Comparison of ENCODE assay signal across 27 mouse cellular contexts in genomic region chr12:52845982-52846381, GRCm38 (mm10).
DNase-seq lines count a peak whose midpoint lies in the region; ATAC-seq and TF ChIP-seq lines count a peak whose summit lies in the region.
"Had no signal": no experiment of that assay in that cellular context is flagged by ENCODE, and none has a peak within 500 bp of the region (broad histone marks: within the 10 kb centered on the region; RNA-seq: fewer than 3 reads in every experiment).

No protein-coding gene starts in this region.

- DNase-seq in right cerebral cortex, postnatal 14 days = no peak
- DNase-seq in forebrain, embryonic 10.5 days (ENCODE audit: extremely low spot score, low spot score) = no peak
- no peak for DNase-seq in kidney, postnatal 4 days
- DNase-seq: adrenal gland, adult 8-10 months; adrenal gland, postnatal 14 days; adrenal gland, postnatal 36 days; B cell, adult 2 months; cerebellum, adult 11 months; cerebellum, adult 18-20 months; cerebellum, adult 8-10 months; cerebellum, adult 9-11 months; cerebellum, postnatal 14 days; cerebellum, postnatal 36 days had no signal

- WGBS in midbrain, embryonic 13.5 days = 100% methylated on average over 1 of the region's 1 CpGs
- whole genome bisulfite sequencing in forebrain, embryonic 10.5 days = 97% methylated on average over 1 of the region's 1 CpGs

- no peak for TF ChIP-seq POLR2A in bone marrow macrophage, adult 2 months (IDR thresholded peaks at IDR 0.05; ENCODE audit: borderline replicate concordance, low read depth, low read length)

- H3K36me3 ChIP-seq in midbrain, embryonic 13.5 days = no peaks in the 10 kb centered on the region
- no peaks in the 10 kb centered on the region for H3K36me3 ChIP-seq in forebrain, embryonic 10.5 days (replicated peaks)
- H3K36me3 ChIP-seq: embryonic facial prominence, embryonic 10.5 days; embryonic facial prominence, embryonic 12.5 days; forebrain, embryonic 12.5 days; G1E had no signal

- no peaks in the 10 kb centered on the region for H3K27me3 ChIP-seq in midbrain, embryonic 13.5 days
- no peaks in the 10 kb centered on the region for H3K27me3 ChIP-seq in forebrain, embryonic 10.5 days (ENCODE audit: poor library complexity, severe bottlenecking)
- H3K27me3 ChIP-seq: CH12.LX; embryonic facial prominence, embryonic 12.5 days; forebrain, embryonic 12.5 days; Patski had no signal

- no peak overlapping the region for H3K9ac ChIP-seq in midbrain, embryonic 13.5 days (replicated peaks)
- H3K9ac ChIP-seq: embryonic facial prominence, embryonic 12.5 days; forebrain, embryonic 12.5 days had no signal

- no peak for TF ChIP-seq CTCF in bone marrow macrophage, adult 2 months (IDR thresholded peaks at IDR 0.05; ENCODE audit: low read depth, low read length)

- peaks cover 37% of the 10 kb centered on the region for H3K4me1 ChIP-seq in bone marrow macrophage, adult 2 months (ENCODE audit: control insufficient read depth, insufficient read depth, low read length)
- H3K4me1 ChIP-seq in midbrain, embryonic 13.5 days (replicated peaks) = peaks cover 28% of the 10 kb centered on the region
- H3K4me1 ChIP-seq in forebrain, embryonic 10.5 days = peaks cover 23% of the 10 kb centered on the region

- H3K27ac ChIP-seq in bone marrow macrophage, adult 2 months (ENCODE audit: insufficient read depth, low read depth, low read length) = peak overlapping the region; percentile 62
- no peak overlapping the region for H3K27ac ChIP-seq in midbrain, embryonic 13.5 days
- H3K27ac ChIP-seq in forebrain, embryonic 10.5 days = no peak overlapping the region
- H3K27ac ChIP-seq: embryonic facial prominence, embryonic 10.5 days; embryonic facial prominence, embryonic 12.5 days; forebrain, embryonic 12.5 days had no signal

- peak; percentile 51 for ATAC-seq in granulocyte monocyte progenitor cell, adult 5-6 weeks (replicated peaks; ENCODE audit: poor library complexity, severe bottlenecking)
- ATAC-seq in megakaryocyte, adult 5-6 weeks (ENCODE audit: poor library complexity, severe bottlenecking) = peak; percentile 59; the same call in 1 of the 2 replicates
- ATAC-seq in midbrain, embryonic 13.5 days = no peak
- ATAC-seq: activated CD4-positive, CD25-positive, alpha-beta regulatory T cell, adult 4 months; CD4-positive, CD25-positive, alpha-beta regulatory T cell, adult 4 months; forebrain, embryonic 14.5 days; forebrain, embryonic 16.5 days; Patski had no signal

- H3K4me3 ChIP-seq in bone marrow macrophage, adult 2 months (ENCODE audit: insufficient read depth, low read length) = no peak overlapping the region
- no peak overlapping the region for H3K4me3 ChIP-seq in midbrain, embryonic 13.5 days (replicated peaks)
- no peak overlapping the region for H3K4me3 ChIP-seq in forebrain, embryonic 10.5 days
- H3K4me3 ChIP-seq: embryonic facial prominence, embryonic 10.5 days; embryonic facial prominence, embryonic 12.5 days; forebrain, embryonic 12.5 days had no signal

- no peak overlapping the region for H3K4me2 ChIP-seq in midbrain, embryonic 13.5 days (replicated peaks)
- H3K4me2 ChIP-seq: embryonic facial prominence, embryonic 12.5 days; forebrain, embryonic 12.5 days had no signal

- no peaks in the 10 kb centered on the region for H3K9me3 ChIP-seq in midbrain, embryonic 13.5 days
- H3K9me3 ChIP-seq in forebrain, embryonic 10.5 days = no peaks in the 10 kb centered on the region
- H3K9me3 ChIP-seq: embryonic facial prominence, embryonic 10.5 days; embryonic facial prominence, embryonic 12.5 days; forebrain, embryonic 12.5 days had no signal
